Mouse (Mus musculus) kidney, adult 2 months (tissue): ENCODE measurements around the gene Tex101.
"Not testable (repeated sequence)": the region's sequence is repeated elsewhere in the genome, so short reads cannot be mapped to it uniquely, and the experiment has no call there.

Source experiments
- CTCF ChIP-seq: fragments of 200-500 bp; conservative IDR thresholded peaks from 2 replicates; pipeline ENCODE4 v1.5.1; 2011; ENCODE audit warnings: low read depth, mild to moderate bottlenecking, control low read depth, low read length, moderate library complexity, mixed read lengths; ENCODE audit not compliant: insufficient read depth, insufficient read length
- POLR2A ChIP-seq: fragments of 200-500 bp; IDR thresholded peaks from one replicate; pipeline ENCODE4 v1.6.1; 2011; ENCODE audit warnings: low read depth, low read length, control low read depth

DNA sequence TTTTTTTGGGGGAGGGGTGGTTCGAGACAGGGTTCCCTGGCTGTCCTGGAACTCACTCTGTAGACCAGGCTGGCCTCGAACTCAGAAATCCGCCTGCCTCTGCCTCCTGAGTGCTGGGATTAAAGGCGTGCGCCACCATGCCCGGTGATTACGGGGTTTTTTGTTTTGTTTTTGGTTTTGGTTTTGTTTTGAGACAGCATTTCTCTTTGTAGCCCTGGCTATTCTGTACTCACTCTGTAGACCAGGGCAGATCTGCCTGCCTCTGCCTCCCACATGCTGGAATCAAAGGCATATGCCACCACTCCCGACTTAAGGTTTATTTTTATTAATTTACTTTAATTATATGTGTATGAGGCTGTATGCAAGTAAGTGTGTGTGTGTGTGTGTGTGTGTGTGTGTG is 58.1 kb downstream of the Tex101 start:
- TF ChIP-seq CTCF, POLR2A: not testable (repeated sequence)
